Mouse (Mus musculus) ES-E14 (cell line): ENCODE results near the gene Bcl6. TPM values are rescaled to one million over a fixed set of nuclear protein-coding genes. Genes with fewer than 3 reads are reported as not detected.

Source experiments
- DNase-seq: peaks from one replicate; pipeline ENCODE4 v3.0.0-alpha.2; 2013; ENCODE audit warnings: low read depth, low spot score
- H3K27ac ChIP-seq: 2 replicates; pipeline ENCODE4 v1.5.1; 2012; ENCODE audit warnings: low read depth, mild to moderate bottlenecking, low read length, moderate library complexity, mixed read lengths; ENCODE audit not compliant: poor library complexity, insufficient read depth, severe bottlenecking
- H3K36me3 ChIP-seq: 2 replicates; pipeline ENCODE4 v1.6.1; 2012; ENCODE audit warnings: mild to moderate bottlenecking, low read length, moderate library complexity, mixed read lengths; ENCODE audit not compliant: control insufficient read depth, poor library complexity, insufficient read depth, severe bottlenecking
- H3K4me1 ChIP-seq, 2 experiments: fragments of 150-350 bp in 1 of 2; sonication (generic) in 1 of 2; 2 replicates each; pipeline ENCODE4 v1.6.1; 2012; ENCODE audit warnings: low read length in 2 of 2, mild to moderate bottlenecking in 1 of 2, mixed read lengths in 1 of 2; ENCODE audit not compliant: control insufficient read depth in 2 of 2, insufficient read depth in 2 of 2, poor library complexity in 1 of 2
- H3K4me3 ChIP-seq, 2 experiments: fragments of 150-350 bp in 1 of 2; sonication (generic) in 1 of 2; 2 replicates each; pipeline ENCODE4 v1.5.1; 2012; ENCODE audit warnings: low read length in 2 of 2, low read depth in 1 of 2, mild to moderate bottlenecking in 1 of 2, mixed read lengths in 1 of 2; ENCODE audit not compliant: insufficient read depth in 1 of 2, poor library complexity in 1 of 2, severe bottlenecking in 1 of 2
- H3K9ac ChIP-seq: 2 replicates; pipeline ENCODE4 v1.6.1; 2012; ENCODE audit warnings: low read depth, mild to moderate bottlenecking, low read length, mixed read lengths; ENCODE audit not compliant: poor library complexity, insufficient read depth, severe bottlenecking
- H3K9me3 ChIP-seq: fragments of 150-350 bp; sonication (generic); 2 replicates; pipeline ENCODE4 v1.6.1; 2012; ENCODE audit warnings: low read depth, mild to moderate bottlenecking, low read length; ENCODE audit not compliant: control insufficient read depth, insufficient read depth
- CHD2 ChIP-seq: IDR thresholded peaks from 2 replicates; pipeline ENCODE4 v1.6.1; 2014; ENCODE audit warnings: mild to moderate bottlenecking, low read depth, low read length, inconsistent platforms
- HCFC1 ChIP-seq: IDR thresholded peaks from 2 replicates; pipeline ENCODE4 v1.6.1; 2012; ENCODE audit warnings: low read length, inconsistent platforms, borderline replicate concordance; ENCODE audit not compliant: insufficient read depth
- MAFK ChIP-seq: IDR thresholded peaks from 2 replicates; pipeline ENCODE4 v1.6.1; 2014; ENCODE audit warnings: mild to moderate bottlenecking, low read depth, low read length, inconsistent platforms; ENCODE audit not compliant: insufficient read depth
- ZC3H11A ChIP-seq: IDR thresholded peaks from 2 replicates; pipeline ENCODE4 v1.6.1; 2012; ENCODE audit warnings: low read depth, mild to moderate bottlenecking, inconsistent platforms, low read length, borderline replicate concordance
- ZNF384 ChIP-seq: IDR thresholded peaks from 2 replicates; pipeline ENCODE4 v1.6.1; 2012; ENCODE audit warnings: low read depth, low read length, inconsistent platforms
- in situ Hi-C, 2 experiments: fragments of 600-800 bp; cut with MboI; formaldehyde crosslinking; loops; one replicate each; pipeline ENCODE4 v1.15.1; 2025; ENCODE audit warnings: low sequenced_read_pairs in 2 of 2, inconsistent platforms in 1 of 2; ENCODE audit not compliant: unreplicated experiment in 2 of 2
- total RNA-seq: library from RNA; depleted of rRNA; stranded (reverse); fragments of 300-350 nt; gene quantifications from 2 replicates; pipeline ENCODE4 v1.2.3, GENCODE M21; 2012; rRNA removed

Gene Bcl6
- total RNA-seq, result 1.1 and 1.5 TPM in 2 replicates

DNA sequence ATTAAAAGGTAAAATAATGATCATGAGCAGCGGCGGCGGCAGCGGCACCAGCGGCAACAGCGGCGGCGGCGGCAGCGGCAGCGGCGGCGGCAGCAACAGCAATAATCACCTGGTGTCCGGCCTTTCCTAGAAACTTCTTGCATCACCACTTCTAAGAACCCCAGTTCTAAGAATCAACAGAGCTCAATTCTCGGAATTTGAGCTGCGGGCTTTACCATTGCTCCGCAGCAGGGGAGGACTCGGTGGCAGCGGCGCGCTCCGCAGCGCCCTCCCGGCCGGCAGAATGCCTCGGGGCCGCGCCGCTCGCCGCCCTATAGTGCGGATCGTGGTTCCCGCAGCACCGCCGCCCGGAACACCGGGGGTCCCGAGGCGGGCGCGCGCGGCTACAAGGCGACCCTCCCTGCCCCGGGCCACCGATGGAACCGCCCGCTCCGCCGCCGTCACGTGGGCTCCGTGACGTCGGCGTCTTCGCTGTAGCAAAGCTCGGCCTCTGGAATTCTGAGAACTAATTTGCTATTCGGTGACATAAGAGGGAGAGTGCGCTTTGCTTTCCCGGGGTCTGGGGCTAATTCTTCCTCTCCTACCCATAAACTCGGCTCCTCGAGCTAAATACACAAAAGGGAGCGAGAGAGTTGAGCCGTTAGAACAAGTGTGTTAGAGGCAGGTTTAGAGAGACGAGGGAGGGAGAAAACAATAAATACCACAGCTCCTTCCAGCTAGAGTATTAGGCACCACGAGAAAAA lies at the start of gene Bcl6, which contains the start of gene Gm37419:
Gene Bcl6, minus strand, starts transcription at position 387 of the 743 bp plus-strand sequence.
Gene Gm37419, plus strand, starts transcription at position 17 of the 743 bp plus-strand sequence.
- peak within 1 kb of the TSS; percentile 71 to 97 for H3K4me3 ChIP-seq
- TF ChIP-seq ZNF384 (no peak), HCFC1 (no peak), ZC3H11A (no peak), MAFK (no peak), CHD2 (no peak)
- DNase-seq, result peak; percentile 75
- no peaks in the 10 kb centered on the region for H3K36me3 ChIP-seq
- H3K27ac ChIP-seq, result peak within 1 kb of the TSS; percentile 92
- peaks cover 10% of the 10 kb centered on the region in 2 experiments; a peak in 2 of 4 replicates for H3K4me1 ChIP-seq
- in situ Hi-C loops, result loop anchor here (10.0 to 25.0 kb wide), 4 partner anchors 324 to 1276 kb away; no protein-coding TSS in a partner anchor
- H3K9me3 ChIP-seq, result no peaks in the 10 kb centered on the region
- H3K9ac ChIP-seq, result peak within 1 kb of the TSS; percentile 96

DNA sequence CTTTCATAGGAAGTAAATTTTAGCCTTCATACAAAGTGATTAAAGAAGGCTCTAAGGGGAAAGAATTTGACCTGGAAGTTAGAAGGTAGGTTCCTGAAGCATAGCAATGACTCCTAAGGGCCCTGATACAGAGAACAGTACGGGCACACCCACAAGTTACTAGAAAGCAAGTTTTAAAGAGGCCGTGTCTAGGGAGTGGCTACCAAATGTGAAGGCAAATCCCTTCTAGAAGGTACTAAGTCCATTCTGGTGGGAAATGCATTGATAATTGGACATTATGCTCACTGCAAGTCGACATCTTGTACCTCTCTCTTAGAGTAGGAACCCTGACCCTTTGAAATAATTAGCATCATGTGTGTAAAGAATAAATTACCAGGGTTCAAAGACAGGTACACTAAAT lies 47.7 kb upstream of the Bcl6 start:
- no peaks in the 10 kb centered on the region for H3K9me3 ChIP-seq
- no peak overlapping the region for H3K9ac ChIP-seq
- no peak for DNase-seq
- no peak overlapping the region for H3K27ac ChIP-seq
- TF ChIP-seq CHD2, result no peak
- TF ChIP-seq ZNF384, result no peak
- no peak for TF ChIP-seq MAFK
- TF ChIP-seq HCFC1, result no peak
- TF ChIP-seq ZC3H11A, result no peak
- in situ Hi-C loops, result no loop called here
- peaks cover 0 to 4% of the 10 kb centered on the region in 2 experiments; a peak in 1 of 4 replicates for H3K4me1 ChIP-seq
- no peaks in the 10 kb centered on the region for H3K36me3 ChIP-seq
- H3K4me3 ChIP-seq, result no peak overlapping the region

DNA sequence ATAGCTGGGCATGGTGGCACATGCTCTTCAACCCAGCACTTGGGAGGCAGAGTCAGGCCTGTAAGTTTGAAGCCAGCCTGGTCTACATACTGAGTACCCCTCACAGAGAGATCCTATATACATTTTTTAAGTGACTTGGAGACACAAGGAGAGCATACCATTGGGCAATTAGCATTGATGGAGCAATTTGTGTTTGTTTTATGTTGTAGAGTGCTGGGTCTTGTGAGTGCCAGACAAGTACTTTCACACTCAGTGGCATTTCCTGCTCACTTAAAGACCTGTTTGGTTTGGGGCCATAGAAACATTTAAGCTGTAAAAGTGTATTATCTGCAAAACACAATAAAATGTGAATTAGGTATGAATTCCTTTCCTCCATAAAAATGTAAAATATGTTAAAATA lies 47.1 kb upstream of the Bcl6 start:
- no peak for DNase-seq
- no peak overlapping the region for H3K9ac ChIP-seq
- TF ChIP-seq HCFC1, result no peak
- H3K36me3 ChIP-seq, result no peaks in the 10 kb centered on the region
- H3K4me3 ChIP-seq, result no peak overlapping the region
- H3K9me3 ChIP-seq, result no peaks in the 10 kb centered on the region
- H3K27ac ChIP-seq, result no peak overlapping the region
- in situ Hi-C loops, result no loop called here
- H3K4me1 ChIP-seq, result peaks cover 0 to 4% of the 10 kb centered on the region in 2 experiments; a peak in 1 of 4 replicates

DNA sequence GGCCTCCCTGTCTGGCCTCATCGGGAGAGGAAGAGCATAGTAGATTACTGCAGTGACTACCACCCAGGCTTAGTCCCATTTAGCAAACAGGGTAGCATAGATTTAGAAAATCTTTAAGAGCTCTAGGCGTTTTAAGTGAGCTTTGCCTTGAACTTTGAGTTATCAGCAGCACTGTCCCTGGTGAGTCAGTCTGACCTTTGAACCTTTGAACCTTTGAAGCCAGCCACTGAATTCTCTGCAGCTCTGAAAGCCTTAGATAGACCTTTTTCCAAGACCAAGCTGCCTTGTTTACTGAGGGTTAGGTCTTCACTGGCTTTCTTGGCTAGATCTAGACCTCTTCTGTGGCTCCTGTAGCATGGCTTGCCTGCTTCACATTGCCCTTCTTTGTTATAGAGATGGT lies 45.8 kb upstream of the Bcl6 start:
- no peak for DNase-seq
- Histone ChIP-seq H3K27ac (no peak overlapping the region), H3K36me3 (no peaks in the 10 kb centered on the region), H3K9me3 (no peaks in the 10 kb centered on the region), H3K4me3 (no peak overlapping the region), H3K9ac (no peak overlapping the region), H3K4me1 (peaks cover 0 to 5% of the 10 kb centered on the region in 2 experiments; a peak in 1 of 4 replicates)
- no peak for TF ChIP-seq CHD2
- no peak for TF ChIP-seq ZNF384
- TF ChIP-seq MAFK, result no peak
- no peak for TF ChIP-seq HCFC1
- TF ChIP-seq ZC3H11A, result no peak
- in situ Hi-C loops, result no loop called here
